Mouse (Mus musculus) heart, postnatal 0 days (tissue): ENCODE measurements around the gene Tas2r135. TPM values are rescaled to one million over a fixed set of nuclear protein-coding genes. Genes with fewer than 3 reads are reported as not detected.
A peak's percentile ranks its signal among the peaks of the same experiment; 100 is the strongest.

Experiments used
- ATAC-seq: fragments of 200-750 bp; cut with Nextera tagmentation; 2 replicates; pipeline ENCODE4 v1.8.0; 2017; ENCODE audit warnings: low read depth, moderate number of reproducible peaks, moderate library complexity; ENCODE audit not compliant: insufficient read depth
- DNase-seq: peaks from one replicate; pipeline ENCODE4 v3.0.0-alpha.2; 2016; ENCODE audit warnings: low spot score
- H3K27ac ChIP-seq: fragments of 300-500 bp; sonication (generic); 2 replicates; pipeline ENCODE4 v1.5.1; 2014; ENCODE audit warnings: low read depth, mild to moderate bottlenecking
- H3K27me3 ChIP-seq: fragments of 300-500 bp; sonication (generic); 2 replicates; pipeline ENCODE4 v1.6.1; 2014; ENCODE audit warnings: low read length, mixed read lengths; ENCODE audit not compliant: control insufficient read depth, insufficient read depth
- H3K36me3 ChIP-seq: fragments of 300-500 bp; sonication (generic); replicated peaks from 2 replicates; pipeline ENCODE4 v1.6.1; 2014; ENCODE audit warnings: low read length, mixed read lengths; ENCODE audit not compliant: control insufficient read depth, insufficient read depth
- H3K4me1 ChIP-seq: fragments of 300-500 bp; sonication (generic); 2 replicates; pipeline ENCODE4 v1.6.1; 2014; ENCODE audit warnings: antibody characterized with exemption; ENCODE audit not compliant: control insufficient read depth, insufficient read depth
- H3K4me2 ChIP-seq: fragments of 300-500 bp; sonication (generic); 2 replicates; pipeline ENCODE4 v1.6.1; 2014; ENCODE audit warnings: low read depth, mild to moderate bottlenecking, low read length, moderate library complexity
- H3K4me3 ChIP-seq: fragments of 300-500 bp; sonication (generic); 2 replicates; pipeline ENCODE4 v1.5.1; 2014; ENCODE audit warnings: low read depth, low read length
- H3K9ac ChIP-seq: fragments of 300-500 bp; sonication (generic); replicated peaks from 2 replicates; pipeline ENCODE4 v1.6.1; 2014; ENCODE audit warnings: low read depth, low read length, mixed read lengths
- H3K9me3 ChIP-seq: fragments of 300-500 bp; sonication (generic); replicated peaks from 2 replicates; pipeline ENCODE4 v1.6.1; 2016; ENCODE audit warnings: low read length; ENCODE audit not compliant: control insufficient read depth
- CTCF ChIP-seq: IDR thresholded peaks from 2 replicates; pipeline ENCODE4 v1.5.1; 2016; ENCODE audit warnings: antibody characterized with exemption, control low read depth, low read depth
- EP300 ChIP-seq: IDR thresholded peaks from 2 replicates; pipeline ENCODE4 v1.6.1; 2016; ENCODE audit warnings: antibody characterized with exemption, low read depth
- WGBS: fragments of 180-500 bp; shearing (Covaris S2); extraction: QIAGEN DNeasy Blood & Tissue Kit; methylation state at CpG from one replicate; pipeline ENCODE4 v1.1.7; 2014; 5-methylcytosine and 5-hydroxymethylcytosine counted together
- polyA plus RNA-seq: library from polyadenylated mRNA; unstranded; fragments of >200 nt; fragmentation: Nextera tagmentation; extraction: Ambion mirVana; gene quantifications from 2 replicates; pipeline ENCODE4 v1.2.1, GENCODE M21; 2015
- total RNA-seq: library from RNA; depleted of rRNA; stranded (reverse); fragments of >200 nt; gene quantifications from 2 replicates; pipeline ENCODE4 v1.2.3, GENCODE M21; 2014; ENCODE audit warnings: low replicate concordance

The Tas2r135 gene
- total and polyA plus RNA-seq, 2 experiments from 2014 or later: not detected

- H3K9ac ChIP-seq: no peak overlapping the region
- DNase-seq (no peak), ATAC-seq (no peak)
- H3K27me3 ChIP-seq: no peaks in the 10 kb centered on the region
- H3K36me3 ChIP-seq: peaks cover 36% of the 10 kb centered on the region
- TF ChIP-seq CTCF (no peak), EP300 (no peak)
- 16% methylated on average over 3 of the region's 3 CpGs for WGBS
- H3K4me2 ChIP-seq: no peak overlapping the region
- no peaks in the 10 kb centered on the region for H3K9me3 ChIP-seq
- no peak overlapping the region for H3K4me3 ChIP-seq
- H3K27ac ChIP-seq: peak overlapping the region; percentile 39
- H3K4me1 ChIP-seq: peaks cover 44% of the 10 kb centered on the region
Observed at GRCm38 (mm10) chr6:42362974-42363373, 42.3 kb upstream of the Tas2r135 start.

GRCm38 (mm10) chr6:42364066-42364465, 41.2 kb upstream of the Tas2r135 start:
- H3K36me3 ChIP-seq: peaks cover 25% of the 10 kb centered on the region
- H3K4me1 ChIP-seq: peaks cover 38% of the 10 kb centered on the region
- ATAC-seq (no peak), DNase-seq (no peak)
- WGBS: 69% methylated on average over 4 of the region's 4 CpGs
- no peaks in the 10 kb centered on the region for H3K27me3 ChIP-seq
- TF ChIP-seq EP300 (no peak), CTCF (no peak)
- no peaks in the 10 kb centered on the region for H3K9me3 ChIP-seq
- no peak overlapping the region for H3K4me3 ChIP-seq
- H3K4me2 ChIP-seq: no peak overlapping the region
- H3K9ac ChIP-seq: no peak overlapping the region
- no peak overlapping the region for H3K27ac ChIP-seq

- H3K27me3 ChIP-seq: no peaks in the 10 kb centered on the region
- no peak overlapping the region for H3K4me3 ChIP-seq
- peaks cover 33% of the 10 kb centered on the region for H3K4me1 ChIP-seq
- H3K27ac ChIP-seq: no peak overlapping the region
- no peak for DNase-seq
- no peak for TF ChIP-seq CTCF
- TF ChIP-seq EP300: no peak
- ATAC-seq: no peak
- H3K36me3 ChIP-seq: peaks cover 19% of the 10 kb centered on the region
- 88% methylated on average over 15 of the region's 15 CpGs for WGBS
- no peak overlapping the region for H3K9ac ChIP-seq
- H3K9me3 ChIP-seq: no peaks in the 10 kb centered on the region
- no peak overlapping the region for H3K4me2 ChIP-seq
Observed at GRCm38 (mm10) chr6:42364607-42365006, 40.6 kb upstream of the Tas2r135 start.

GRCm38 (mm10) chr6:42365215-42365614, 40.0 kb upstream of the Tas2r135 start:
- H3K4me3 ChIP-seq: no peak overlapping the region
- no peak overlapping the region for H3K4me2 ChIP-seq
- no peak overlapping the region for H3K27ac ChIP-seq
- no peaks in the 10 kb centered on the region for H3K9me3 ChIP-seq
- no peak for DNase-seq
- peaks cover 27% of the 10 kb centered on the region for H3K4me1 ChIP-seq
- 90% methylated on average over 6 of the region's 6 CpGs for WGBS
- H3K9ac ChIP-seq: no peak overlapping the region
- ATAC-seq: no peak
- H3K36me3 ChIP-seq: peaks cover 13% of the 10 kb centered on the region
- TF ChIP-seq CTCF (no peak), EP300 (no peak)
- no peaks in the 10 kb centered on the region for H3K27me3 ChIP-seq

GRCm38 (mm10) chr6:42369870-42370269, 35.4 kb upstream of the Tas2r135 start:
- TF ChIP-seq EP300: peak; percentile 27; the same call in 1 of the 2 replicates
- no peak for TF ChIP-seq CTCF
- Histone ChIP-seq H3K4me2 (no peak overlapping the region), H3K9me3 (no peaks in the 10 kb centered on the region), H3K27me3 (no peaks in the 10 kb centered on the region), H3K4me1 (peaks cover 13% of the 10 kb centered on the region), H3K36me3 (no peaks in the 10 kb centered on the region), H3K4me3 (no peak overlapping the region), H3K9ac (no peak overlapping the region), H3K27ac (no peak overlapping the region)
- 16% methylated on average over 3 of the region's 3 CpGs for WGBS
- peak; percentile 50 for DNase-seq
- peak; percentile 50 for ATAC-seq

GRCm38 (mm10) chr6:42370630-42371363, 34.4 kb upstream of the Tas2r135 start:
- 0 out of 2 replicates have a peak, but pooled peaks have one; percentile 10 for ATAC-seq
- Histone ChIP-seq H3K4me2 (no peak overlapping the region), H3K27ac (no peak overlapping the region)

More at GRCm38 (mm10) chr6:42370630-42371363, 34.4 kb upstream of the Tas2r135 start:
- H3K4me3 ChIP-seq: no peak overlapping the region
- WGBS: 67% methylated on average over 4 of the region's 4 CpGs
- no peak for DNase-seq
- H3K36me3 ChIP-seq: no peaks in the 10 kb centered on the region
- TF ChIP-seq EP300 (no peak), CTCF (no peak)
- H3K4me1 ChIP-seq: peaks cover 22% of the 10 kb centered on the region
- H3K9me3 ChIP-seq: no peaks in the 10 kb centered on the region
- H3K9ac ChIP-seq: no peak overlapping the region
- H3K27me3 ChIP-seq: no peaks in the 10 kb centered on the region
